Mouse (Mus musculus) hindbrain, postnatal 0 days (tissue): ENCODE data around the gene Cand1. TPM values are rescaled to one million over a fixed set of nuclear protein-coding genes. Genes with fewer than 3 reads are reported as not detected.

Experiments
- ATAC-seq: fragments of 200-750 bp; cut with Nextera tagmentation; 2 replicates; pipeline ENCODE4 v1.8.0; 2017; ENCODE audit warnings: mild to moderate bottlenecking, moderate TSS enrichment, moderate library complexity
- DNase-seq: peaks from one replicate; pipeline ENCODE4 v3.0.0-alpha.2; 2015; ENCODE audit warnings: low spot score
- H3K27ac ChIP-seq: fragments of 300-500 bp; sonication (generic); 2 replicates; pipeline ENCODE4 v1.5.1; 2014; ENCODE audit warnings: mild to moderate bottlenecking
- H3K27me3 ChIP-seq: fragments of 300-500 bp; sonication (generic); 2 replicates; pipeline ENCODE4 v1.6.1; 2014; ENCODE audit warnings: low read length, mixed read lengths; ENCODE audit not compliant: insufficient read depth
- H3K36me3 ChIP-seq: fragments of 300-500 bp; sonication (generic); 2 replicates; pipeline ENCODE4 v1.6.1; 2014; ENCODE audit warnings: low read length, mixed read lengths; ENCODE audit not compliant: insufficient read depth
- H3K4me1 ChIP-seq: fragments of 300-500 bp; sonication (generic); 2 replicates; pipeline ENCODE4 v1.6.1; 2014; ENCODE audit warnings: antibody characterized with exemption, low read length, mixed read lengths; ENCODE audit not compliant: insufficient read depth
- H3K4me2 ChIP-seq: fragments of 300-500 bp; sonication (generic); 2 replicates; pipeline ENCODE4 v1.6.1; 2014; ENCODE audit warnings: low read depth, mild to moderate bottlenecking, low read length, moderate library complexity, mixed read lengths
- H3K4me3 ChIP-seq: fragments of 300-500 bp; sonication (generic); 2 replicates; pipeline ENCODE4 v1.5.1; 2014; ENCODE audit warnings: low read length
- H3K9ac ChIP-seq: fragments of 300-500 bp; sonication (generic); replicated peaks from 2 replicates; pipeline ENCODE4 v1.6.1; 2014; ENCODE audit warnings: mild to moderate bottlenecking, low read length, moderate library complexity, mixed read lengths
- H3K9me3 ChIP-seq: fragments of 300-500 bp; sonication (generic); 2 replicates; pipeline ENCODE4 v1.6.1; 2016; ENCODE audit warnings: low read length, mixed read lengths
- CTCF ChIP-seq: IDR thresholded peaks from 2 replicates; pipeline ENCODE4 v1.5.1; 2016; ENCODE audit warnings: antibody characterized with exemption, control low read depth, low read depth
- WGBS: fragments of 180-500 bp; shearing (Covaris S2); extraction: QIAGEN DNeasy Blood & Tissue Kit; methylation state at CpG from one replicate; pipeline ENCODE4 v1.1.7; 2014; 5-methylcytosine and 5-hydroxymethylcytosine counted together
- polyA plus RNA-seq: library from polyadenylated mRNA; unstranded; fragments of >200 nt; fragmentation: Nextera tagmentation; extraction: Ambion mirVana; gene quantifications from 2 replicates; pipeline ENCODE4 v1.2.1, GENCODE M21; 2015
- total RNA-seq: library from RNA; depleted of rRNA; stranded (reverse); fragments of >200 nt; gene quantifications from 2 replicates; pipeline ENCODE4 v1.2.3, GENCODE M21; 2014

The Cand1 gene
- total and polyA plus RNA-seq, 2 experiments from 2014 or later, result 32.7 to 134 TPM

- no peaks in the 10 kb centered on the region for H3K27me3 ChIP-seq
- H3K4me2 ChIP-seq, result no peak overlapping the region
- no peaks in the 10 kb centered on the region for H3K36me3 ChIP-seq
- no peak overlapping the region for H3K27ac ChIP-seq
- 84% methylated on average over 5 of the region's 5 CpGs for WGBS
- no peak for ATAC-seq
- no peak for TF ChIP-seq CTCF
- no peak for DNase-seq
- H3K4me3 ChIP-seq, result no peak overlapping the region
- no peaks in the 10 kb centered on the region for H3K9me3 ChIP-seq
- 0 out of 2 replicates have a peak, but pooled peaks cover 12% of the 10 kb centered on the region for H3K4me1 ChIP-seq
- no peak overlapping the region for H3K9ac ChIP-seq
These were observed 8.3 kb downstream of the Cand1 start for GRCm38 (mm10) chr10:119231526-119231925.

- DNase-seq (no peak), ATAC-seq (no peak)
- Histone ChIP-seq H3K9me3 (no peaks in the 10 kb centered on the region), H3K9ac (no peak overlapping the region), H3K4me3 (no peak overlapping the region), H3K4me2 (no peak overlapping the region), H3K4me1 (0 out of 2 replicates have a peak, but pooled peaks cover 12% of the 10 kb centered on the region), H3K36me3 (peaks cover 6% of the 10 kb centered on the region; the same call in 1 of the 2 replicates), H3K27ac (no peak overlapping the region), H3K27me3 (no peaks in the 10 kb centered on the region)
- WGBS, result 75% methylated on average over 4 of the region's 4 CpGs
- TF ChIP-seq CTCF, result no peak
These were observed 9.2 kb downstream of the Cand1 start for GRCm38 (mm10) chr10:119230703-119231102.

- ATAC-seq, result no peak
- no peak overlapping the region for H3K27ac ChIP-seq
- H3K4me3 ChIP-seq, result no peak overlapping the region
- no peaks in the 10 kb centered on the region for H3K9me3 ChIP-seq
- H3K36me3 ChIP-seq, result peaks cover 8% of the 10 kb centered on the region; the same call in 1 of the 2 replicates
- H3K4me1 ChIP-seq, result 0 out of 2 replicates have a peak, but pooled peaks cover 12% of the 10 kb centered on the region
- H3K9ac ChIP-seq, result no peak overlapping the region
- WGBS, result 69% methylated on average over 5 of the region's 5 CpGs
- no peak for DNase-seq
- H3K4me2 ChIP-seq, result no peak overlapping the region
- H3K27me3 ChIP-seq, result no peaks in the 10 kb centered on the region
- no peak for TF ChIP-seq CTCF
These were observed 9.7 kb downstream of the Cand1 start for GRCm38 (mm10) chr10:119230074-119230669.

GRCm38 (mm10) chr10:119223686-119224085 lies 16.2 kb downstream of the Cand1 start:
- DNase-seq (no peak), ATAC-seq (no peak)
- WGBS, result 86% methylated on average over 4 of the region's 4 CpGs
- no peak for TF ChIP-seq CTCF
- Histone ChIP-seq H3K4me2 (no peak overlapping the region), H3K9ac (no peak overlapping the region), H3K27me3 (no peaks in the 10 kb centered on the region), H3K36me3 (peaks cover 13% of the 10 kb centered on the region), H3K9me3 (no peaks in the 10 kb centered on the region), H3K4me1 (0 out of 2 replicates have a peak, but pooled peaks cover 4% of the 10 kb centered on the region), H3K4me3 (no peak overlapping the region), H3K27ac (no peak overlapping the region)

GRCm38 (mm10) chr10:119221631-119222030 lies 18.2 kb downstream of the Cand1 start:
- TF ChIP-seq CTCF, result peak; percentile 16; the same call in 1 of the 2 replicates
- Histone ChIP-seq H3K4me2 (no peak overlapping the region), H3K4me1 (0 out of 2 replicates have a peak, but pooled peaks cover 4% of the 10 kb centered on the region), H3K27ac (no peak overlapping the region), H3K4me3 (no peak overlapping the region), H3K9me3 (no peaks in the 10 kb centered on the region), H3K27me3 (no peaks in the 10 kb centered on the region), H3K36me3 (peaks cover 13% of the 10 kb centered on the region), H3K9ac (no peak overlapping the region)
- WGBS, result 34% methylated on average over 5 of the region's 5 CpGs
- no peak for DNase-seq
- ATAC-seq, result no peak

- Histone ChIP-seq H3K4me3 (no peak overlapping the region), H3K27me3 (no peaks in the 10 kb centered on the region), H3K4me2 (no peak overlapping the region), H3K36me3 (0 out of 2 replicates have a peak, but pooled peaks cover 4% of the 10 kb centered on the region), H3K9ac (no peak overlapping the region), H3K27ac (no peak overlapping the region), H3K9me3 (no peaks in the 10 kb centered on the region), H3K4me1 (0 out of 2 replicates have a peak, but pooled peaks cover 4% of the 10 kb centered on the region)
- 78% methylated on average over 11 of the region's 11 CpGs for WGBS
- no peak for DNase-seq
- no peak for ATAC-seq
- TF ChIP-seq CTCF, result no peak
These were observed 20.4 kb downstream of the Cand1 start for GRCm38 (mm10) chr10:119219415-119219814.
